In the genomic region with DNA sequence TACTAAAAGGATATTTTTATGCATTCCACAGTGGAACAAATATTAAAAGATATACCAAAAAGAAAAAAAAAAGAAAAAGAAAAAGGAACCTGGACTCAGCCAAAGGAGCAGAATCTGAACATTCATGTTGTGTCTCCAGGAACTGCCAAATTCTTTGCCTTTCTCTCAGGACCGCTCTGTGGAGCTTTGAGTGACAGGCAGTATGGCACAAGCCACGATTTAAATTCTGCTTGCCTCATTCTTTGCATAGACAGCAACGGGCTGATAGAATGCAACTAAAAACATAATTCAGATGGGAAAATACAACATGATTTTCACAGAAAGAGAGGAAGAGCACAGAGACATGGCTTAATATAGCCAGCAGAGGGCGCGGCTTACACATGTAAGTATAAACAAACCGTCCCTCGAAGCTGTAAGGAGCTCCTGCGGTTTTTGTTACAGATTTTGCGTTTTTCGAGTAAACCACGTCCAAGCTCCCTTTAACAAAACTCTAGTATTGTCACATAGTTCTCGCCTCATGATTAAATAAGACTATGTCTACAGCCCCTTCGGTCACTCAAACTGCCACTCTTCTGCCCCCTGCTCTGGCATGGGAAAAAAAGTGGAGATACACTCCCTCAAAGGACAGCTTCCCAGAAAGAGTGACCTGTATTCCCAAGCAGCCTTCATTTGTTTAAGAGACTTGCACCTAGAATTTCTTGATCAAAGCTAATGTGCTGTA, we compare ENCODE assay signal across 8 mouse cellular contexts.
DNase-seq lines count a peak whose midpoint lies in the region; ATAC-seq and TF ChIP-seq lines count a peak whose summit lies in the region.

No protein-coding gene starts in this region.

- no peaks in the 10 kb centered on the region for H3K4me1 ChIP-seq in MEL (ENCODE audit: control insufficient read depth in 1 of 2, insufficient read depth in 2 of 2, low read length in 2 of 2)
- H3K4me1 ChIP-seq in forebrain, embryonic 12.5 days, result no peaks in the 10 kb centered on the region
- no peaks in the 10 kb centered on the region for H3K4me1 ChIP-seq in hindbrain, embryonic 10.5 days (replicated peaks)
- no peaks in the 10 kb centered on the region for H3K4me1 ChIP-seq in lung, embryonic 14.5 days (ENCODE audit: insufficient read depth)

- H3K4me3 ChIP-seq in MEL (ENCODE audit: control insufficient read depth in 1 of 2, insufficient read depth in 1 of 2, low read depth in 2 of 2, low read length in 2 of 2), result peak overlapping the region; percentile 33 to 55
- no peak overlapping the region for H3K4me3 ChIP-seq in forebrain, embryonic 12.5 days (replicated peaks)
- H3K4me3 ChIP-seq in hindbrain, embryonic 10.5 days, result no peak overlapping the region; the same call in 1 of the 2 replicates
- H3K4me3 ChIP-seq in lung, embryonic 14.5 days (ENCODE audit: low read depth, low read length), result no peak overlapping the region

- peak; percentile 46; the same call in 1 of the 2 replicates for ATAC-seq in forebrain, embryonic 12.5 days (ENCODE audit: low FRiP score)
- peak; percentile 60; the same call in 1 of the 2 replicates for ATAC-seq in lung, embryonic 14.5 days (ENCODE audit: insufficient read depth)
- ATAC-seq in erythroblast, adult 5-6 weeks (replicated peaks; ENCODE audit: low FRiP score, poor library complexity, severe bottlenecking), result no peak

- TF ChIP-seq POLR2A in MEL (IDR thresholded peaks at IDR 0.05; ENCODE audit: control insufficient read depth in 1 of 2, insufficient read depth in 1 of 2, low read depth in 1 of 2, low read length in 2 of 2, poor library complexity in 1 of 2), result no peak

- peak overlapping the region; percentile 25; the same call in 1 of the 2 replicates for H3K9ac ChIP-seq in MEL (ENCODE audit: control insufficient read depth, low read depth, low read length, poor library complexity, severe bottlenecking)
- H3K9ac ChIP-seq in forebrain, embryonic 12.5 days, result no peak overlapping the region
- no peak overlapping the region for H3K9ac ChIP-seq in lung, embryonic 14.5 days

- H3K79me2 ChIP-seq in MEL (ENCODE audit: control insufficient read depth, insufficient read depth, low read length, poor library complexity), result no peaks in the 10 kb centered on the region

- peak overlapping the region; percentile 36 for H3K4me2 ChIP-seq in forebrain, embryonic 12.5 days
- H3K4me2 ChIP-seq in lung, embryonic 14.5 days, result peak overlapping the region; percentile 29; the same call in 1 of the 2 replicates

- H3K27ac ChIP-seq in MEL (ENCODE audit: control insufficient read depth, low read depth, low read length), result no peak overlapping the region
- H3K27ac ChIP-seq in forebrain, embryonic 12.5 days, result no peak overlapping the region
- no peak overlapping the region for H3K27ac ChIP-seq in hindbrain, embryonic 10.5 days
- no peak overlapping the region for H3K27ac ChIP-seq in lung, embryonic 14.5 days (ENCODE audit: low read depth)

- 13% methylated on average over 13 of the region's 13 CpGs for WGBS in forebrain, embryonic 12.5 days
- 18% methylated on average over 13 of the region's 13 CpGs for WGBS in hindbrain, embryonic 10.5 days
- 11% methylated on average over 13 of the region's 13 CpGs for WGBS in lung, embryonic 14.5 days

- no peak for TF ChIP-seq EP300 in MEL (IDR thresholded peaks at IDR 0.05; ENCODE audit: low read depth in 1 of 2, low read length in 2 of 2)

- no peaks in the 10 kb centered on the region for H3K27me3 ChIP-seq in MEL (ENCODE audit: control insufficient read depth in 1 of 2, insufficient read depth in 2 of 2, low read length in 2 of 2)
- no peaks in the 10 kb centered on the region for H3K27me3 ChIP-seq in forebrain, embryonic 12.5 days
- no peaks in the 10 kb centered on the region for H3K27me3 ChIP-seq in hindbrain, embryonic 10.5 days (ENCODE audit: insufficient read depth, poor library complexity, severe bottlenecking)
- H3K27me3 ChIP-seq in lung, embryonic 14.5 days (ENCODE audit: insufficient read depth, low read length), result no peaks in the 10 kb centered on the region

- H3K36me3 ChIP-seq in MEL (ENCODE audit: control insufficient read depth in 1 of 2, insufficient read depth in 2 of 2, low read length in 2 of 2), result no peaks in the 10 kb centered on the region
- no peaks in the 10 kb centered on the region for H3K36me3 ChIP-seq in forebrain, embryonic 12.5 days (replicated peaks)
- no peaks in the 10 kb centered on the region for H3K36me3 ChIP-seq in hindbrain, embryonic 10.5 days
- no peaks in the 10 kb centered on the region for H3K36me3 ChIP-seq in lung, embryonic 14.5 days (ENCODE audit: insufficient read depth)

- peak; percentile 75 for TF ChIP-seq RAD21 in MEL (IDR thresholded peaks at IDR 0.05; ENCODE audit: low read depth, low read length)

- DNase-seq in MEL (ENCODE audit: low read depth, low spot score), result peak; percentile 79
- DNase-seq in c-Kit-positive CD71-negative TER-119-negative erythroid progenitor cells, embryonic 14.5 days (ENCODE audit: low read depth), result peak; percentile 23
- peak; percentile 23 for DNase-seq in hindbrain, embryonic 10.5 days (ENCODE audit: low spot score)
- DNase-seq in layer of hippocampus, adult 18-20 months (ENCODE audit: low spot score in 2 of 2), result peak; percentile 19 to 73
- peak; percentile 88 for DNase-seq in lung, embryonic 14.5 days
- DNase-seq in ovary, postnatal 14 days (ENCODE audit: low spot score), result peak; percentile 33

- no peaks in the 10 kb centered on the region for H3K9me3 ChIP-seq in MEL (replicated peaks; ENCODE audit: insufficient read depth, low read length)
- H3K9me3 ChIP-seq in forebrain, embryonic 12.5 days, result no peaks in the 10 kb centered on the region
- no peaks in the 10 kb centered on the region for H3K9me3 ChIP-seq in hindbrain, embryonic 10.5 days
- H3K9me3 ChIP-seq in lung, embryonic 14.5 days (ENCODE audit: low read depth, low read length), result no peaks in the 10 kb centered on the region

- peak; percentile 48 to 69 (median 48); a peak in 5 of 6 replicates for TF ChIP-seq CTCF in MEL (IDR thresholded peaks at IDR 0.05 in 2 of 3, conservative IDR thresholded peaks at IDR 0.05 in 1 of 3; ENCODE audit: control insufficient read depth in 1 of 3, insufficient read depth in 1 of 3, low read depth in 2 of 3, low read length in 3 of 3, poor library complexity in 1 of 3, severe bottlenecking in 1 of 3)
- peak; percentile 75 for TF ChIP-seq CTCF in lung, embryonic 14.5 days (IDR thresholded peaks at IDR 0.05; ENCODE audit: low read depth)

TF ChIP-seq in MEL, 35 proteins besides CTCF, POLR2A, EP300 and RAD21:
- no peak for TF ChIP-seq POLR2AphosphoS5 (IDR thresholded peaks at IDR 0.05; ENCODE audit: borderline replicate concordance, low read depth, low read length)
- no peak for TF ChIP-seq NELFE (IDR thresholded peaks at IDR 0.05; ENCODE audit: low read depth, low read length)
- TF ChIP-seq ZMIZ1 (IDR thresholded peaks at IDR 0.05; ENCODE audit: low read depth, low read length), result no peak
- no peak for TF ChIP-seq ZNF384 (IDR thresholded peaks at IDR 0.05; ENCODE audit: low read depth, low read length)
- peak; percentile 76 for TF ChIP-seq SMC3 (IDR thresholded peaks at IDR 0.05; ENCODE audit: low read depth, low read length)
- no peak for TF ChIP-seq BHLHE40 (IDR thresholded peaks at IDR 0.05; ENCODE audit: borderline replicate concordance, low read depth, low read length)
- TF ChIP-seq POLR2AphosphoS2 (IDR thresholded peaks at IDR 0.05; ENCODE audit: low read length), result no peak
- no peak for TF ChIP-seq MYB (IDR thresholded peaks at IDR 0.05; ENCODE audit: low read depth, low read length)
- TF ChIP-seq TAL1 (IDR thresholded peaks at IDR 0.05; ENCODE audit: low read length), result no peak
- TF ChIP-seq TBP (IDR thresholded peaks at IDR 0.05; ENCODE audit: low read depth, low read length), result no peak
- peak; percentile 72 for TF ChIP-seq ZC3H11A (IDR thresholded peaks at IDR 0.05; ENCODE audit: low read depth, low read length)
- TF ChIP-seq USF2 (IDR thresholded peaks at IDR 0.05; ENCODE audit: borderline replicate concordance in 1 of 2, insufficient read depth in 1 of 2, low read depth in 1 of 2, low read length in 2 of 2), result no peak
- TF ChIP-seq MAX (IDR thresholded peaks at IDR 0.05; ENCODE audit: low read length), result no peak
- TF ChIP-seq MXI1 (IDR thresholded peaks at IDR 0.05; ENCODE audit: low read depth, low read length), result no peak
- no peak for TF ChIP-seq MAFK (IDR thresholded peaks at IDR 0.05; ENCODE audit: borderline replicate concordance, low read depth, low read length)
- no peak for TF ChIP-seq UBTF (IDR thresholded peaks at IDR 0.05; ENCODE audit: borderline replicate concordance, insufficient read depth, low read depth, low read length)
- TF ChIP-seq E2F4 (IDR thresholded peaks at IDR 0.05; ENCODE audit: borderline replicate concordance, low read depth, low read length), result no peak

Comparison
In these comparisons a context has a peak if more than half of its experiments do, and no peak if none do; other contexts are left out.
1. DNase-seq: peak in every context shown above with its lines; median percentile 88 in lung, embryonic 14.5 days; 79 in MEL; 46 in layer of hippocampus, adult 18-20 months; 33 in ovary, postnatal 14 days; 23 in c-Kit-positive CD71-negative TER-119-negative erythroid progenitor cells, embryonic 14.5 days; 23 in hindbrain, embryonic 10.5 days.
2. H3K4me3 ChIP-seq: peak in MEL (2 of 2); none in forebrain, embryonic 12.5 days (single experiment), hindbrain, embryonic 10.5 days (single experiment) and lung, embryonic 14.5 days (single experiment).